Mouse (Mus musculus): ENCODE measurements around the gene Zfp612.

Gene Zfp612

GRCm38 (mm10) chr8:110134236-110134635, 54.7 kb downstream of the Zfp612 start:
- no peak for DNase-seq (ENCODE audit: extremely low spot score)

- no peak for DNase-seq (ENCODE audit: extremely low spot score)
Measured at GRCm38 (mm10) chr8:110135515-110135914, 56.0 kb downstream of the Zfp612 start.

- no peak for DNase-seq (ENCODE audit: extremely low spot score)
Measured at GRCm38 (mm10) chr8:110140156-110140555, 60.6 kb downstream of the Zfp612 start.

GRCm38 (mm10) chr8:110140770-110141169, 61.2 kb downstream of the Zfp612 start:
- no peak for DNase-seq (ENCODE audit: extremely low spot score)

Data from embryo, embryonic 9.5 days (tissue).